Mouse (Mus musculus) liver, embryonic 14.5 days (tissue): ENCODE data around the gene Zap70. TPM values are rescaled to one million over a fixed set of nuclear protein-coding genes. Genes with fewer than 3 reads are reported as not detected.
A peak's percentile ranks its signal among the peaks of the same experiment; 100 is the strongest.

ENCODE experiments used
- ATAC-seq: fragments of 200-750 bp; cut with Nextera tagmentation; 2 replicates; pipeline ENCODE4 v1.8.0; 2017; ENCODE audit warnings: moderate number of reproducible peaks, mild to moderate bottlenecking, moderate library complexity; ENCODE audit not compliant: insufficient read depth
- DNase-seq, 3 experiments: peaks; one replicate each; pipeline ENCODE4 v3.0.0-alpha.2; 2012 to 2013; ENCODE audit warnings: low read depth in 3 of 3, low spot score in 3 of 3
- H3K27ac ChIP-seq: fragments of 300-500 bp; sonication (generic); 2 replicates; pipeline ENCODE4 v1.5.1; 2014; ENCODE audit warnings: moderate library complexity, mild to moderate bottlenecking, control low read depth, inconsistent platforms
- H3K27me3 ChIP-seq: fragments of 300-500 bp; sonication (generic); 2 replicates; pipeline ENCODE4 v1.6.1; 2014; ENCODE audit warnings: mild to moderate bottlenecking, low read length, moderate library complexity; ENCODE audit not compliant: control insufficient read depth, insufficient read depth
- H3K36me3 ChIP-seq: fragments of 300-500 bp; sonication (generic); replicated peaks from 2 replicates; pipeline ENCODE4 v1.6.1; 2014; ENCODE audit warnings: low read depth; ENCODE audit not compliant: control insufficient read depth, insufficient read depth
- H3K4me1 ChIP-seq, 2 experiments: fragments of 200-500 bp in 1 of 2; fragments of 300-500 bp in 1 of 2; sonication (generic) in 1 of 2; replicated peaks; 2 replicates each; pipeline ENCODE4 v1.6.1; 2012 to 2014; ENCODE audit warnings: antibody characterized with exemption in 1 of 2, inconsistent platforms in 1 of 2, low read length in 1 of 2; ENCODE audit not compliant: control insufficient read depth in 2 of 2, insufficient read depth in 2 of 2
- H3K4me2 ChIP-seq: fragments of 300-500 bp; sonication (generic); 2 replicates; pipeline ENCODE4 v1.6.1; 2014; ENCODE audit warnings: low read depth, mild to moderate bottlenecking, control low read depth, moderate library complexity
- H3K4me3 ChIP-seq, 2 experiments: fragments of 200-500 bp in 1 of 2; fragments of 300-500 bp in 1 of 2; sonication (generic) in 1 of 2; 2 replicates each; pipeline ENCODE4 v1.5.1; 2012 to 2014; ENCODE audit warnings: low read depth in 2 of 2, low read length in 2 of 2, mild to moderate bottlenecking in 2 of 2, control low read depth in 1 of 2, inconsistent platforms in 1 of 2, moderate library complexity in 1 of 2; ENCODE audit not compliant: insufficient read depth in 1 of 2
- H3K9ac ChIP-seq: fragments of 300-500 bp; sonication (generic); replicated peaks from 2 replicates; pipeline ENCODE4 v1.6.1; 2014; ENCODE audit warnings: mild to moderate bottlenecking, control low read depth, moderate library complexity
- H3K9me3 ChIP-seq: fragments of 300-500 bp; sonication (generic); 2 replicates; pipeline ENCODE4 v1.6.1; 2016; ENCODE audit warnings: low read length, mixed read lengths; ENCODE audit not compliant: control insufficient read depth
- CTCF ChIP-seq: IDR thresholded peaks from 2 replicates; pipeline ENCODE4 v1.5.1; 2016; ENCODE audit warnings: antibody characterized with exemption, low read depth, control low read depth
- EP300 ChIP-seq: IDR thresholded peaks from 2 replicates; pipeline ENCODE4 v1.6.1; 2016; ENCODE audit warnings: antibody characterized with exemption, low read depth
- WGBS: fragments of 180-500 bp; shearing (Covaris S2); extraction: QIAGEN DNeasy Blood & Tissue Kit; methylation state at CpG from one replicate; pipeline ENCODE4 v1.1.7; 2014; ENCODE audit not compliant: insufficient replicate concordance; 5-methylcytosine and 5-hydroxymethylcytosine counted together
- polyA plus RNA-seq, 2 experiments: library from polyadenylated mRNA; depleted of rRNA in 1 of 2; stranded (reverse) in 1 of 2; unstranded in 1 of 2; fragments of >200 nt; fragmentation: Nextera tagmentation in 1 of 2; extraction: Ambion mirVana in 1 of 2; gene quantifications; 2 replicates each; pipeline versions ENCODE4 v1.2.1 to v1.2.3; 2012 to 2014

The Zap70 gene
- polyA plus RNA-seq, 2 experiments = 0.06 TPM; not detected in 1

DNA sequence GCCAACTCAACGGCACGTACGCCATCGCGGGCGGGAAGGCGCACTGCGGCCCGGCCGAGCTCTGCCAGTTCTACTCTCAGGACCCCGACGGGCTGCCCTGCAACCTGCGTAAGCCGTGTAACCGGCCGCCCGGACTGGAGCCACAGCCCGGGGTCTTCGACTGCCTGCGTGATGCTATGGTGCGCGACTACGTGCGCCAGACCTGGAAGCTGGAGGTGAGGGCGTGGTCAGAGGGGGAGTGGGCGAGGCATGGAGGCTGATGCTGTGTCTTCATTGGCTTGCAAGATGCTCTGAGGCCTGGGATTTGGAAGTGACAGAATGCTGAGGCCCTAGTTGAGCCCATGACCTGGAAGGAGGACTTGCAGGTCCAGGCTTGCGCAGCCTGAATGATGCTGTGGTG is 9.4 kb downstream of the Zap70 start:
- TF ChIP-seq EP300 = no peak
- TF ChIP-seq CTCF = no peak
- no peak for ATAC-seq
- Histone ChIP-seq H3K4me1 (no peaks in the 10 kb centered on the region), H3K27ac (no peak overlapping the region), H3K9me3 (no peaks in the 10 kb centered on the region), H3K9ac (no peak overlapping the region), H3K36me3 (no peaks in the 10 kb centered on the region), H3K4me3 (no peak overlapping the region), H3K27me3 (no peaks in the 10 kb centered on the region), H3K4me2 (no peak overlapping the region)
- WGBS = 25% methylated on average over 27 of the region's 27 CpGs
- DNase-seq = no peak

DNA sequence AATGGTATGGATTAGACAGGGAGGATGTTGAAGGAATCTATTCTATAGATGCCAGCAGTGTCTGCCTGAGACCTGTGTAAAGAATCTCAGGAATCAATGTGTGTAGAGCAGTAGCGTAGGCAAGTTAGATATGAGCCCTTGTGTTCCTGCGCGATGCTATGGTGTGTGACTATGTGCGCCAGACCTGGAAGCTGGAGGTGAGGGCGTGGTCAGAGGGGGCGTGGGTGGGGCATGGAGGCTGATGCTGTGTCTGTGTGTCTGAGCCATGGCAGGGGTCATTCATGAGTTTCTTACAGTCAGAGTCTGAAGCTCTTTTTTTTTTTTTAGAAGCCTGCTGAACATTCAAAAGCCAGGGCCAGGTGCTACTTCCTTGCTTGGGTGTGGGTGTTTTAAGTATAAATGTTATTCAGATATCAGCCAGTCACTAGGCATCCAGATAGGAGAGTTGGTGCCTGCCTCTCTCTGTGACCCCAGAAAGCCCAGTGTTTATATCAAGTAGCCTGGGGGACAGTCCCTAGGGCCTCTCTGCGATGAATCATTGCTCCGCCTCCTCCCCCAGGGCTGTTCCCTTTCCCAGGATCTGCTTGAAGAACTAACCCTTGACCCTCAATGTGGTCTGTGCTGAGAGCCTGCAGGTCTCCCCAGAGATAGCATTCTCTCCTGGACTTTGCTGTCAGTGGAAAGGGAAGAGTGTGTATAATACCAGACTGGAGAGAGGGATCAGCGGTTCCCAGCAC is 10.8 kb downstream of the Zap70 start:
- 79% methylated on average over 9 of the region's 9 CpGs for WGBS
- Histone ChIP-seq H3K4me2 (no peak overlapping the region), H3K9ac (no peak overlapping the region), H3K4me3 (no peak overlapping the region), H3K27ac (no peak overlapping the region), H3K9me3 (no peaks in the 10 kb centered on the region), H3K4me1 (no peaks in the 10 kb centered on the region), H3K36me3 (no peaks in the 10 kb centered on the region), H3K27me3 (no peaks in the 10 kb centered on the region)
- TF ChIP-seq EP300 (no peak), CTCF (no peak)
- DNase-seq (no peak), ATAC-seq (no peak)

DNA sequence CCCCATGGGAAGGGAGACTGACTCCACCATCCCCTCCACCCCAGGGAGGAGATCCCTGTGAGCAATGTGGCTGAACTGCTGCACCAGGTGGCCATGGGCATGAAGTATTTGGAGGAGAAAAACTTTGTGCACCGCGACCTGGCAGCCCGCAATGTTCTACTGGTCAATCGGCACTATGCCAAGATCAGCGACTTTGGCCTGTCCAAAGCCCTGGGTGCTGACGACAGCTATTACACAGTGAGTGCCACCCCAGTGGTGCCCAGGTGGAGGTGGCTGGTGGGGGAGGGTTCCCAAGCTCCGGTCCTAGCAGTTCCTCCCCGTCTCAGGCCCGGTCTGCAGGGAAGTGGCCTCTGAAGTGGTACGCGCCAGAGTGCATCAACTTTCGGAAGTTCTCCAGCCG is 19.2 kb downstream of the Zap70 start:
- H3K4me1 ChIP-seq = no peaks in the 10 kb centered on the region
- H3K27ac ChIP-seq = no peak overlapping the region
- H3K27me3 ChIP-seq = no peaks in the 10 kb centered on the region
- DNase-seq = no peak
- no peak overlapping the region for H3K4me3 ChIP-seq
- no peaks in the 10 kb centered on the region for H3K36me3 ChIP-seq
- H3K4me2 ChIP-seq = no peak overlapping the region
- no peaks in the 10 kb centered on the region for H3K9me3 ChIP-seq
- no peak for ATAC-seq
- no peak overlapping the region for H3K9ac ChIP-seq
- WGBS = 81% methylated on average over 13 of the region's 13 CpGs
- TF ChIP-seq EP300 (no peak), CTCF (no peak)

DNA sequence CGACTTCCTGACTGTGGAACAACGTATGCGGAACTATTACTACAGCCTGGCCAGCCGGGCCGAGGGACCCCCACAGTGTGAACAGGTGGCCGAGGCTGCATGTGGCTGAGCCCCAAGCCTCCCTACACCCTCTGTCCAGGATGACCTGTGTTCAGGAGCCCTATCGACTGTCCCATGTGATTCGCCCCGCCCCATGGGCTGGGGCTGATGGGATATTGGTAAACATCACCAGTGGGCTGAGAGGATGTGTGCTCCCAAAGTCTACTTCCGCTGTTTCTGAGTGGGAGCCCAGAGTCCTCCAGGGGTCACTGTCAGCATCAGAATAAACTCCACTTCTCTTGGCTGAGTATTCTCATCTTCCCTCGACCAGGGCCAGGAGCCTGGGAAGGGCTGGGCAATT is 20.9 kb downstream of the Zap70 start:
- H3K9ac ChIP-seq = no peak overlapping the region
- H3K4me1 ChIP-seq = no peaks in the 10 kb centered on the region
- H3K4me2 ChIP-seq = no peak overlapping the region
- no peaks in the 10 kb centered on the region for H3K27me3 ChIP-seq
- H3K27ac ChIP-seq = no peak overlapping the region
- DNase-seq = no peak
- ATAC-seq = no peak
- no peak overlapping the region for H3K4me3 ChIP-seq
- WGBS = 59% methylated on average over 11 of the region's 11 CpGs
- H3K9me3 ChIP-seq = no peaks in the 10 kb centered on the region
- no peak for TF ChIP-seq EP300
- no peak for TF ChIP-seq CTCF
- H3K36me3 ChIP-seq = no peaks in the 10 kb centered on the region

DNA sequence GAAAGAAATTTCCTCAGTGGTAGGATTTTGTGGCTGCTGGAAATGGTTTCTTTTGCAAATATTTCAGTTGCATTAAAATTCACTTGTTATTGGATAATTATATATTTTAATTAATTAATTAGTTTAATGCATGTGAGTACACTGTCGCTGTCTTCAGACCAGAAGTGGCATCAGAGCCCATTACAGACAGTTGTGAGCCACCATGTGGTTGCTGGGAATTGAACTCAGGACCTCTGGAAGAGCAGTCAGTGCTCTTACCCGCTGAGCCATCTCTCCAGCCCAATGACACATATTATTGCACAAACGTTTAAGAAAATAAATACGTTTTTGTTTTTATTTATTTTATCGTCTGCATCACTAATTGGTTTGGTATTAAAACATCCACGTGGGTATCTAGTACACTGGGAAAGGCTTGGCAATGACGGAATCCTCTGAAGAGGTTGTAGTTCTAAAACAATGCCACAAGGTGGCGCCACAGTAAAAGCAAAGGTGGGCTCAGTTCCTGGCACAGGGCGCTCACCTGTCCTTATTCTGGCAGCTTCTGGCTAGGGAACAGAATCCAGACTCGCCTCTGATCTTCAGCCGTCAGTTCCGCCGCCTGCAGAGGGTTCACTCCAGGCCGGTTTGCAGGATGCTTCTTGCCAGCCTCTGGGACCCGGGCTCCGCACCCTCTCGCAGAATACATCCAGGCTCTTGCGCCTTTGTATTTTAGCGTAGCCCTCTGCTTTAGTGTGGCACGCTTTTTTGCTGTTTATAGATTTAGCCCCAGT is 23.0 kb downstream of the Zap70 start:
- no peaks in the 10 kb centered on the region for H3K4me1 ChIP-seq
- peak overlapping the region; percentile 68 for H3K4me2 ChIP-seq
- H3K4me3 ChIP-seq = peak overlapping the region; percentile 35 to 38
- H3K27ac ChIP-seq = no peak overlapping the region
- H3K36me3 ChIP-seq = no peaks in the 10 kb centered on the region
- ATAC-seq (no peak; the same call in 1 of the 2 replicates), DNase-seq (peak; percentile 36 to 54 (median 40))
- H3K9me3 ChIP-seq = no peaks in the 10 kb centered on the region
- TF ChIP-seq EP300 (no peak), CTCF (peak; percentile 90)
- 4% methylated on average over 20 of the region's 20 CpGs for WGBS
- H3K27me3 ChIP-seq = no peaks in the 10 kb centered on the region
- H3K9ac ChIP-seq = no peak overlapping the region; the same call in 1 of the 2 replicates
